Mouse (Mus musculus) small intestine, adult 2 months (tissue): ENCODE measurements around the gene Wbp1l.

Experiments used
- CTCF ChIP-seq: fragments of 200-500 bp; IDR thresholded peaks from 2 replicates; pipeline ENCODE4 v1.5.1; 2012; ENCODE audit warnings: low read depth, mild to moderate bottlenecking, control low read depth, inconsistent platforms, low read length, moderate library complexity, mixed read lengths; ENCODE audit not compliant: insufficient replicate concordance, insufficient read length; ENCODE audit errors: extremely low read depth
- POLR2A ChIP-seq: fragments of 200-500 bp; IDR thresholded peaks from 2 replicates; pipeline ENCODE4 v1.6.1; 2012; ENCODE audit warnings: low read depth, mild to moderate bottlenecking, control low read depth, inconsistent platforms, low read length, moderate library complexity

DNA sequence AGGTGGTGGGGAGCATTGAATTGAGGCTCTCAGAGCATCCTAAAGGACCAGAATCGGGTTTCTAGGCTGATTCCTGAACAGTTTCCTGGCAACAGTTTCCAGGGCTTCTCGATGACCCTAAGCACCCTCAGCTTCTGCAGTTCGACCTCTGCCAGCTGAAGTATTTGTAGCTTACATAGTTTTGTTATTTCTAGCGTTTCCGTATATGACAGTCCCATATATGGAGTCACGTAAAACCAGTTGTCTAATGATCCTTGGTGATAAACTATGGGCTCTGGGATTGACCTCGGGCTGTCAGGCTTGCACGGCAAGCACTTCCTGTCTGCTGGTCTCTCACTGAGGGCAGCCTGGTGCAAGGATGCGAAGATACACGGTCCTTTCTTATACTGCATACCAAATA lies 26.6 kb downstream of the Wbp1l start:
- TF ChIP-seq POLR2A: no peak
- no peak for TF ChIP-seq CTCF
